Mouse (Mus musculus): ENCODE measurements around the gene N4bp3.
"Not testable (repeated sequence)": the region's sequence is repeated elsewhere in the genome, so short reads cannot be mapped to it uniquely, and the experiment has no call there.

Gene N4bp3

DNA sequence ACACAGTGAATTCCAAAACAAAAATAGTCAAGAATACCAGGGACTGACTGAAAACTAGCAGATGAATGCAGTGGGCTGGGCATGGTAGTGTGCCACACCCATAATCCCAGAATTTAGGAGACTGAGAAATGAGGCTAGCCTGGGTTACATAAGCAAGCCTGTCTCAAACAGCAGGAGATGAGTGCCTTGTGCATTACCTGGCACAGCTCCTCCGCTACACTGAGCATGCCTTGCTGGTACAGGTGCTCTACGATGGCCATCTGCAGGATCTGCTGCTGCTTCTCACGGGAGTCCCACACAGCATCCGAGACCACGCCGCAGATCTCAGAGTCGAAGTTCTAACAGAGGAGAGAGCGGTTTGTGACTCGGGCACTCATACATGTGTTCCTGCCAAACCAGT, 23.2 kb downstream of the N4bp3 start:
- DNase-seq, result peak; percentile 51 to 55

DNA sequence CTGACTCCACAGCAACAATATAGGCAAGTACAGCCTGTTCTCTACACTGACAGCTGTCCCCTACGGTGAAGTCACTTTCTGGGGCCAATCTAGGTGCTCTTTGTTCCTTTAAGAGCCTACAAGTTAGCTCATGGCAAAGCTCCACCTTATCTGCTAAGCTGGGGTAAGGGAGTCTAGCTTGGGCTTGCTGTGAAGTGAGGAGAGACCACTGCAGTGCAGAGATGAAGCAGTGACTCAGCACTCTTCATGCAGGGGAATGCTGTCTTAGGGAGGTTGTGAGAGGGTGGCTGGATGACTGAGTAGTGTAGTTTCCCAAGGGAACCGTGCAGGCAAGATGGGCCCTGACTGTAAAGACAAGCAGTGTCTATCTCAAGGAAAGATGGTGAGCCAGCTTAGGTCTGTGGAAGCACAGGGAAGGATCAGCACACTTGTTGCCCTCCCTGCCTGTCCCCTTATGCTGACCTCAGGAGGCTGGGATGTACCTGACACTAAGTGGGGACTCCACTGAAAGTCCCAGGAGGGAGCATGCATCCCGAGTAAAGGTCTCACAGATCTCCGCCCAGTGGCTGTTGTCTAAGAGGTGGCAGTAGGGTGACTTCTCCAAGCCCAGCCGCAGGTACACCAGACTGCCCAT, 25.3 kb downstream of the N4bp3 start:
- DNase-seq, result no peak

DNA sequence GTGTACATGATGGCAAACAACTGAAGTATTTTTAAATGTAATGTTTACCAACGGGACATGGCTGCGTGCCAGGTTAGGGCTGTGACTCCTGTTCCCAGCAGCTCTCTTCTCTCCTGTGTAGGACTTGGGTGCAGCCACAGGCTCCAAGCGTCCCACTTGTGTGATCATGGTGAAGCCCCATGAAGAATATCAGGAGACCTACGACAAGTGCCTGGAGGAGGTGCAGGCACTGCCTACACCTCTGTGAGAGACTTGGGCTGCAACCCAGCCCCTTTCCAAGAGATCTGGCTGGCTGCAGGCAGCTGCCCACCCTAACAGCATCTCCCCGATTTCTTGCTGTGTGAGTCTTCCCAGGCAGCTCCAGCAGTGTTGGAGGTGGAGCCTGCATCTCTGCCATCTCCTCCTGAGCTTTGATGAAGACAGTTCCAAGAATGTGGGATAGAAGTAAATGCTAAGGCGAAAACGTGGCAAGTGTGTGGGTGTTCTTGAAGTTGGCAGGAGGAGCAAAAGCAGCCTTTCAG, 27.6 kb downstream of the N4bp3 start:
- DNase-seq, result no peak

DNA sequence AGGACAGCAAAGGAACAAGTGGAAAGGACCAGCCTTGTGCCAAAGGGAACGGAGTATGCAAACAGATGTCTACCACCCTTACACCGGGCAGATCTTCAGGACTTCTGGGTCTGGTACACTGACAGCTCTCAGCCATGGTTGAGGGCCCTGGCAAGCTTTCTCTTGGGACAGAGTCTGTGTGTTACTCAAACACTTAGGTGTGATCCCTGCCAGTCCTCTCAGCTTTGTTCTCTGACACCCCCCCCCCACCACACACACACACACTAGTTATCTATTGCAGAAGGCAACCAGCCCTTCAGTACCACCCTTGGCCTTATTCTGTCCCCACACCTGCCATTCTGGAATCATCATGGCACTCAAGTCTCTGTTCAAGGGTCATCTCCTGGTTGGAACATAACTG, 28.9 kb downstream of the N4bp3 start:
- DNase-seq, result no peak

DNA sequence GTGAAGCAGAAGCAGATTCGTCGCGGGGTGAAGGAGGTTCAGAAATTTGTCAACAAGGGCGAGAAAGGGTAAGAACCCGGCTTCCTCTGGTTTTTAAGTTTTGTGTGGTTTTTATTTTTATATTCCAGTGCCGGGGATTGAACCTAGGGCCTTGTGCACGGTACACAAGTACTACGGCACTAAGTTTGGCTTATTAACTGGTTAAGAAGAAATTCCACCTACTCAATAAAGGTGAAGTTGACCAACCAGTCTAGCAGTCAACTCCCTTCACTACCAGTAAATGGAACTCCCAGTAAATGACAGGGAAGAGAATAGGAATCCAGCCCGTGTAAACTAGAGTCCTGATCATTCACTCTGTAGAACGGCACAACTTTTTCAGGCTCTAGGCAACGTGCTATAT, 30.6 kb downstream of the N4bp3 start:
- DNase-seq, result no peak

DNA sequence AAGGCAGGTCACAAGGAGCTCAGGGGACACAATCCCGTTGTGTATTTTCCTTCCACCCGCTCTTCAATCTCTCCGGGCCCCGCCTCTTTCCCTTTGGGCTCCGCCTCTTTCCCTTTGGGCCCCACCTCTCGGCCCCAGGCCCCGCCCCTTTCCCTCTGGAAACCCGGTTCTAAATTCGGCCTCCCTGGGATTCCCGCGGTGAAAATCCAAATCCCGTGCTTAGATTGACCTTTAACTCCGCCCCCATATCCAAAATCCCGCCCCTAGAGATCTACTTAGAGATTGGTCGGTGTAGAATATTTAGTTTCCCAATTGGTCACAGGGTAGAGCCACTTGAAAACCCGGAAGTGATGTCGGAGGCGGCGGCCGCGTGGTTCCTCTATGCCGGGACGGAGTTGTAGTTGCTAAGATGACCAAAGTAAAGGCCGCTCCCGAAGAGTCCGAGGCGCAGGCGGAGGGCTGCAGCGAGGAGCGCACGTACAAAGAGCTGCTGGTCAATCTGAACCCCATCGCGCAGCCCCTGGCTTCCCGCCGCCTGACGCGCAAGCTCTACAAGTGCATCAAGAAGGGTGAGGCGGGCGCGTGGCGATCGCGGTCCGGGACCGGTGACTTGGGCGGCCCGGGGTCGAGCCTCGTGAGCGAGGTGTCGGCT, 31.1 kb downstream of the N4bp3 start, which contains the start of gene Nhp2:
TSS of gene Nhp2 (plus strand) at position 327 of the 652 bp plus-strand sequence.
- peak; percentile 90 to 96 for DNase-seq

DNA sequence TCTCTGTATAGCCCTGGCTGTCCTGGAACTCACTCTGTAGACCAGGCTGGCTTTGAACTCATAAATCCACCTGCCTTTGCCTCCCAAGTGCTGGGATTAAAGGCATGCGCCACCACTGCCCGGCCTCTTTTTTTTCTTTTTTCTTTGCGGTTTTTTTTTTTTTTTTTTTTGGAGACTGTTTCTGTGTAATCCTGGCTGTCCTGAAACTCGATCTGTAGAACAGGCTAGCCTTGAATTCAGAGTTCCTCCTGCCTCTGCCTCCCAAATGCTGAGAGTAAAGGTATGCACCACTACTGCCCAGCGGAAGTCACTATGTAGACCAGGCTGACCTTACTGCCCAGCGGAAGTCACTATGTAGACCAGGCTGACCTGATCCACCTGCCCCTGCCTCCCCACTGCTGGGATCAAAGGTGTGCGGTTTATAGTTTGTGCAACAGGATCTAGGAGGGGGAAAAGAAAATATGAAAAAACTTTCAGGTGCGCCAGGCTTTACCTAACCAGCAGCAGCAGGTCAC, 31.7 kb downstream of the N4bp3 start:
- DNase-seq, result no peak

DNA sequence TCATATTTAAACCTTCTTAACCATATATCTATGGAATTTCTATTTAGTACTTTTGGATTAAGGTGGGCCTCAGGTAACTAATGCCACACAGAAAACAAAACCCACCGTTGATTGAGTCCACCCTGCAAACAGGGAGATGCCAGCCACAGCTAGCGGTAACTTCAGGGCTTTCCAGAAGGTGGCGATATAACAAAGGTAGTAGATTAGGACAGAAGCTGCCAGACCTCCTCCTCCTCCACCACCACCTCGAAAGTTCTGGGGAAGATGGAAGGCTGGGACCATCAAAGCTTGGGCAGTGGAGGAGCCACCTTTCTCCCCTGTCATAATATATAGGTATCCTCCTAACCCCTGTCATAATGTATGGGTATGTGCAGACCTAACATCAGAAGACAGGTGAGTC, 32.9 kb downstream of the N4bp3 start:
- peak; percentile 75 to 79 for DNase-seq

DNA sequence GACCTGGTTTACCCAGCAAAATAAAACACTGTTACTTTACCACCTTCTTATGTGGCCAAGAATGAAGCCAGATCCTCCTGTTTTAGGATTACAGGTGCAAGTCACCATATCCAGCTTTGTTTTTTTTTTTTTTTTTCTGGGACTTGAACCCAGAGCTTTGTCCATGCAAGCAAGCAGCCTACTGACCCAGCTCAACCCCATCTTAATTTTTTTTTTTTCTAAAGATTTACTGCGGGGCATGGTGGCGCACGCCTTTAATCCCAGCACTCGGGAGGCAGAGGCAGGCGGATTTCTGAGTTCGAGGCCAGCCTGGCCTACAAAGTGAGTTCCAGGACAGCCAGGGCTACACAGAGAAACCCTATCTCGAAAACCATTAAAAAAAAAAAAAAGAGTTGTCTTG, 34.5 kb downstream of the N4bp3 start:
- DNase-seq, result not testable (repeated sequence)

DNA sequence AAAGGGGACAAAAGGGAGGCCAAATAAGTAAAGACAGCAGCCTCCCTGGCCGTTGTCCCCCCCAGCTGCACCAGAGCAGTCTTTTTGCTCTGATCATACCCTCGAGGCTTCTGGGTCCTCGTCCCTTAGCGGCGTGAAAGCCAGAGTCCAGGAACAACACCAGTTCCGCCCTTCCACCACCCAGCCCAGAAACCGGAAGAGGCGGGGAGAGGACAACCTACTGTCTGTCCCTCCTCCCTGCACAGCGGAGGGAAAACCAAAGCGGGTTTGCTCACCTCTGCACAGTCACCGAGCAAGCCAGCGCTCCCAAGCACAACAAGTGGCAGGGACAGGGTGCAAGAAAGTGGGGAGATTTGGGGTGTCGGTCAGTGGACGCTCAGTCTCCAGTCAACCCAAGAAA, 35.0 kb downstream of the N4bp3 start:
- DNase-seq, result peak; percentile 47 to 56

DNA sequence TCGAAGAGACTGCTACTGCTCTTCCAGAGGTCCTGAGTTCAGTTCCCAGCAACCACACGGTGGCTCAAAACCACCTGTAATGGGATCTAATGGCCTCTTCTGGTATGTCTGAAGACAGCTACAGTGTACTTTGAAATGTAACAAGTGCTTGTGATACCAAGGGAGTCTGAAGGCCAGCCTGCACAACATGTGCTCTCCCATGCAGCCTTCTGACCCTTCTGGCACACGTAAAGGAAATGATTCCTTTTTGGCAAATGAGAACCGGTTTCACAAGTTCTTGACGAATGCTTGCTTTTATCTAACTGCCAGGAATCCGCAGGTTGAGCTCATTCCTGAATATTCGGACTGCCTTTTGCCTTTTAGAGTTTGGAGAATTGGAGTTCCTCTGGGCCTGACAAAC, 35.5 kb downstream of the N4bp3 start:
- no peak for DNase-seq

DNA sequence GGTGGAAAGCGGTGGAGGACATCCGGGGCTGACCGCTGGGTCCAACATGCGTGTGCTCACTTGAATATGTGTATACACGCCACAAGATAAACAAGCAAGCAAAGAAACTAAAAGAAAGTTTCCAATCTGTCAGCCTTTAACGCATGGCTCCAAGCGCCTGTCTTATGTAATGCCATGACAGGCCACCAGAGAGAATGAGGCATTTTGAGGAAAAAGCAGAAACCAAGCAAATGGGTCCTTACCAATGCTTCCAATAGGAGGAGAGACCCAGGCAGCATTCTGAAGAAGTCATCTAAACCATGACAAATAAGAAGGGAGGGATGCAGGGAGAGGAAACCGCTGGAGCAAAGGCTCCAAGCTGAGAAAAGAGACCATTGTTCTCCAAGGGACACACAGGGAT, 36.4 kb downstream of the N4bp3 start:
- DNase-seq, result no peak

DNA sequence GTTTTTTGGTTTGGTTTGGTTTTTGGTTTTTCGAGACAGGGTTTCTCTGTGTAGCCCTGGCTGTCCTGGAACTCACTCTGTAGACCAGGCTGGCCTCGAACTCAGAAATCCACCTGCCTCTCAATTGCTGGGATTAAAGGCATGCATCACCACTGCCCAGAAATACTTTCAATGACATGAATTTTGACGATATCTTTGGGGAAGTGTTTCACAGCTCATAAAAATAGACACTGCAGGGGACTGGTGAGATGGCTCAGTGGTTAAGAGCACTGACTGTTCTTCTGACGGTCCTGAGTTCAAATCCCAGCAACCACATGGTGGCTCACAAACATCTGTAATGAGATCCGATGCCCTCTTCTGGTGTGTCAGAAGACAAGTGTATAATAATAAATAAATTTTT, 40.7 kb downstream of the N4bp3 start:
- DNase-seq, result not testable (repeated sequence)

DNA sequence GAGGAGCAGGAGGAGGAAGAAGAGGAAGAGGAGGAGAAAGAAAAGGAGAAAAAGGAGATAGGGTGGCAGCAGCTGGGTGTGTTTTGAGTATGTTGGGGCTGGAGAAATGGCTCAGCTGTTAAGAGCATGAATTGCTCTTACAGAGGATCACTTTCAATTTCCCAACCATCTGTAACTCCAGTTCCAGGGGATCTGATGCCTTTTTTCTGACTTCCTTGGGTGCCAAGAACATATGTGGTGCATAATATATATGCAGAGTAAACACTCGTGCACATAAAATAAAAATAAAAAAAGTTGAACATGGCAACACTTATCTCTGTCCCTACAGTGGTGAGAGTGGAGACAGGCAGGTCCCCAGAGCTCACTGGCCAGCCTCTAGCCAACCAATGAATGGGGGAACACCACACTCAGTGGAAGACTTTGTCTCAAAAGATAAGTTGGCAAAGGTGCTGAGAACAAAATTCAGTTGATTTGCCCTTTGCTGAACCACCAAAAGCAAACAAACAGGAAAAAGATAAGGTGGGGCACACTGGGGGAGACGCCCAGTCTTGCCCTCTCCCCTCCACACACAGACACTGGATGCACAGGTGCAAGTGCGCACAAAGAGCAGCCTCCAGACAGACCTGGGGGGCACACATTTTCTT, 41.3 kb downstream of the N4bp3 start:
- DNase-seq, result no peak

DNA sequence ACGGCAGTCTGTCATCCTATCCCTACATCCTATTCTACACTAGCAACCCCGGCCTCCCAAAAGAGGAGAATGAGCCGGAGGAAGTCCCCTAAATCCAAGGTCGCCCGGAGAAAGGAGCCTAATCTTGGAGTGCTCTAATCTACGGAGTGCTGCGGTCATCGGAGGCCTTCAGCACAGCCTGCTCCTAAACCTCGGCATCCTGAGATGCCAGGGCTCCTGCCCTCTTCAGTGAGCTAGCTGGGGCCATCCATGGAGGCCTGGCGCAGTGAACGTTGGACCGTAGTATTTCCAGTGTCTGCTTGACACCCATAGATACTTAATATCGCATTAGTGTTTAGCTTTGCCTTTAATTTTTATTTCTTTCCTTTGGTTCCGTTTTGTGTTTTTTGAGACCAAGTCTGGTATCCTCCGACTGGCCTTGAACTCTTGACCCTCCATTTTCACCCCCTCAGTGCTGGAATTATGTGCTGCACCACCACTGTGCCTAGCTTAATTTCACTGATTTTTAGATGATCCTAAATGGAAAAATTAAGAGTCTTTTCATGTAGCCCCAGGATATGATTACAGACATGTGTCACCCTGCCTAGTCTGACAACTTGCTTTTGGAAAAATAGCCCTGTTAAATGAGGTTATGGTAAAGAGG, 43.4 kb downstream of the N4bp3 start:
- DNase-seq, result no peak

DNA sequence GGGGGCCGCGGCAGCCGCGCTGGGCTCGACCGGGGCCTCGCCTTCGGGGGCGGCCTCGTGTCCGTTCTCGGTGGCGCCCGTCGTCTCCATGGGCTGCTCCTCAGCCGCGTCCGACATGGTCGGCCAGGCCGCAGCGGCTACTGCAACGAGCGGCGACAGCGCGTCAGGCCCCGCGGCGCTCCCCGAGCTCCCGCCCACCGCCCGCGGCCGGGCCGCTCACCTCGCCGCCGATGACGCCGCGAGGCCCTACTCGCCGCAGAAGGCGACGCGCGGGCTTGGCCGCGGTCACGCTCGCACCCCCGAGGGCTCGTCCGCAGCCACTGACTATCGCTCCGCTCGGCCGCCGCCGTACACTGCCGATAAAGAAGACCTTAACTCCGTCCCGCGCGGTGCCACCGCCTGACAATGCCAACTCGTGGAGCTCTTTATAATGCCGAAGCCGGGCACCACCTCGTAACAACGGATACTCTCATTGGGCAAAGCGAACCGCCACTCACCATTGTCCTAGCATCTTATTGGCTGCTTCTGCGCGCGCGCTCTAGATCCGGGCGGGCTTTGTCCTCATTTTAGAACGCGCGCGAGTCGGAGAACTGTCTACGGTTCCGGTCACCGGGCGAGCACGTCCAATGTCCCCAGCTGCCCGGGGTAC, 44.1 kb downstream of the N4bp3 start, which contains the start of gene Hnrnpab:
TSS of gene Hnrnpab (minus strand) at position 401 of the 649 bp plus-strand sequence.
- peak; percentile 96 for DNase-seq

DNA sequence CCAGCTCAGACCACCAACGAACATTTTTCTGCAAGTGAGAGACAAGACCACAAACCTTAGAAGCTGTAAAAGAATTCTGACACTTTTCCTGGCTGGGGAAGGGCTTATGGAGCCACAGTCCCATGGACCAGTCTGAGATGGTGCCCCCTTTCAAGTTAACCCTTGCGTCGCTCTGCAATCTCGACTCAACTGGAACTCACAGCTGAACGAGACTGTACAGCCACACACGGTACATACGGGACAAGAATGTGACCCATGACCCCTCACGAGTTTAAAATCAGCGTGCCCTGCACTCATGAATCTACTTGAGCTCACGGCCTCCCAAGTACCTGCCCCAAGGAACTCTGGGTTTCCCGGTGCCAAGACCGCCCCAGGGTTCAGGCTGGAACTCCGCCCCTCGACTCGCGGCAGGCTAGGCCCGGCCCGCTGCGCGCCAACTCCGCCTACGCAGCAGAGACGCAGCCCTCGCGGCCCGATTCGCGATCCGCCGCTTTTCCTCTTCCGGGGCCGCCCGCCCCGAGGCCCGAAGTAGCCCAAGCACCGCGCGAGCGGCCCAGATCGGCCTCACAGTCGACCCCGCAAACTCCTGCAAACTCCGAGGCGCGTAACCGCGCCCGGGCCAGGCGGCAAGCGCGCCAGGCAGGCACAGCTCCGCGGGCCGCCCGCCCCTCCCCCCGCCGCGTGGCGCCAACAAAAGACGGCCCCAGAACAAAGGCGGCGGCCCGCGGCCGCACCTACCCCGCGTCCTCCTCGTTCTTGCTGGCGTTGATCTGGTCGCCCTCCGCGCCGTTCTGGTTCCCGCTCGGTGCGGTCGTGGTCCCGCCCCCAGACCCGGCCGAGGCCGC, 44.8 kb downstream of the N4bp3 start:
- DNase-seq, result peak; percentile 76 to 81

DNA sequence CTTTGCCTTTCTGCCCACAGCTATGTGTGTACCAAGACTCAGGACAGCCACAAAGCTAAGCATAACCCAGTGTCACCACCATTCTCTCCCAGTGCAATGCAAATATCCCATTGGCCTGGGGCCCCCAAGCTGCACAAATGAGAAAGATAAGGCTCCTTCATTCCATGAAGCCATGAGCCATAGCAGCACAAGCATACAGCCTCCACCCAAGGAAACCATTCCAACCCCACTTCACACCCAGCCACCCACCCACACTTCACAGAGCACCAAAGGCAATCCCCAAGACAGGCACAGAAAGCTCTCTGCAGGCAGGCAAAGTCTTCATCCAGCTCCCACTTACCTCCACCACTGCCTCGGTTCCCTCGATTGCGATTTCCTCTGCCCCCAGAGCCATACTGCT, 48.4 kb downstream of the N4bp3 start:
- DNase-seq, result no peak

DNA sequence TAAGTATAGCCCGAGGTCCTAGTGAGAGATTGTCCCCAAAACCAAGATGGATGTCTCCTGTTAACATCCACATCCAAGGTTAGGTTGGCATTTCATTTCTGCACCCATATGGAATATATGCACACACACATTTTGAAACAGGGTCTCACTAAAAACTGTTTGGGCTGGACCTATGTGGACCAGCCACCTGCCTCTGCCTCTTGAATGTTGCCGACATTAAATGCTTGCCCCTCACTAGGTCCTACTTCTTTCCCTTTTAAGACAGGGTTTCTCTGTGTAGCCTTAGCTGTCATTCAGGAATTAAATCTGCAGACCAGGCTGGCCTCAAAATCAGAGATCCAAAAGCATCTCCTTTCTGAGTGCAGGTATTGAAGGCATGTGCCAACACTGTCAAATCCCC, 53.1 kb downstream of the N4bp3 start:
- no peak for DNase-seq

DNA sequence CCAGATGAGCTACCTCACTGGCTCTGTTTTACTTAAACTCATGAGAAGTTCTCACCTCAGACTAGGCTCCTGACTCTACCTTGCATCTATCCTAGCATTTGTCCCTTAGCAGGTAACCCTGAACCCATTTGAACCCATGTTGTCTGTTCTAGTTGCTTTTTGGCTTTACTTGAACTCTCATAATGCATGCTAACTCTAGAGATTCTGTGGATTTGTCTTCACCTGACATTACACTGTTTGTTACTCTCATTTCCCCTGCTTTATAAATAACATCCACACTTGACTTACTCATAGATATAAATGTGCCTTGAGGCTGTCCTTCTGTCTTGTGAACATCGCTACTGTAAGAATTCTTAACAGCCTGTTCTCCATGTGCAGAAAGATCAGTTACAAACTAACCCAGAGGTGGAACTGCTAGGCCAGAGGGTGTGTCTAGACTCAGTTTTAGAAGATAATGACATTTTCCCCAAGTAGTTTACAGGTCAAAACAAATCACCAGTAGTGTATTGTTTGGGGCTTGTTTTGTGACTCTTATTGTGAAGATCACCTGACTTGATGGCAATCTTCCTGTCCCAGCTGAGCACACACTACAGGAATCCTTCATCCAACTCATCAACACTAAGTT, 55.1 kb downstream of the N4bp3 start:
- DNase-seq, result no peak

DNA sequence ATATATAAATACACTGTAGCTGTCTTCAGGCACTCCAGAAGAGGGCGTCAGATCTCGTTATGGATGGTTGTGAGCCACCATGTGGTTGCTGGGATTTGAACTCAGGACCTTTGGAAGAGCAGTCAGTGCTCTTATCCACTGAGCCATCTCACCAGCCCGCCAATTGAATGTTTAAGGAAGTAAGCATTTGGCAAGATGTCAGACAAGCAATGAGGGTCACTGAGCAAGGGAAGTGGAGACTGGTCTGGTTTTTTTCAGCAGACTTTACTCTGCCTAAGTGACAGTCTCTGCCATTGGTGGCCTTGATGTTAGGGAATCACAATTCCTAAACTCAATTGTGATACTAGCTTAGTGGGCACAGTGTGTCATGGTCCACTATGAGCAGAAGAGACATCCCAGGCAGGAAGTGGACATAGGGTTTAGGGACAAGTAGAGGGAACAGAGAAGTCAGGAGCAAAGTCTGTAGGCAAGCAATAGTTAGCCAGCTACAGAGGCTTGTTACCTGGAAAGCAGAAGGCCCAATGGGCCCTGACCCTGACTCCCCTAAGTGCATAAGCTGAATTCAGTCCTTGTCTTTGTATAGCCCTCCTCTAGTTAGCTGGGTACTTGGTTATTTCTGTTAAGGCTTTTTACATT, 55.8 kb downstream of the N4bp3 start:
- DNase-seq, result no peak

Data from cerebellum, adult 18-20 months (tissue).